Mouse (Mus musculus): ENCODE measurements at regions not wholly inside any gene's neighbourhood (a gene's known extent, or its start where the extent isn't known, plus 50 kb on each side); places are given as distances from the start of the nearest gene placed in this dataset.

GRCm38 (mm10) chr14:16954511-16955443 lies 135.8 kb upstream of the Rarb start:
- Histone ChIP-seq H3K4me1 (replicated peaks; ENCODE audit: control insufficient read depth, insufficient read depth, low read length) (no peaks in the 10 kb centered on the region), H3K27ac (ENCODE audit: control insufficient read depth, insufficient read depth, low read length) (no peak overlapping the region), H3K36me3 (ENCODE audit: control insufficient read depth, insufficient read depth, low read length) (no peaks in the 10 kb centered on the region), H3K27me3 (ENCODE audit: control insufficient read depth, insufficient read depth, low read length) (no peaks in the 10 kb centered on the region), H3K4me3 (ENCODE audit: control insufficient read depth, insufficient read depth, low read length) (no peak overlapping the region)
- DNase-seq = no peak
- 96% methylated on average over 6 of the region's 6 CpGs for WGBS
- TF ChIP-seq CTCF (IDR thresholded peaks at IDR 0.05; ENCODE audit: borderline replicate concordance, control insufficient read depth, extremely low read depth, insufficient read depth, low read length, poor library complexity) (no peak), POLR2A (IDR thresholded peaks at IDR 0.05; ENCODE audit: control insufficient read depth, extremely low read depth, insufficient read depth, low read length, poor library complexity) (no peak)

- WGBS = 89% methylated on average over 1 of the region's 1 CpGs
- Histone ChIP-seq H3K4me1 (replicated peaks; ENCODE audit: control insufficient read depth, insufficient read depth, low read length) (no peaks in the 10 kb centered on the region), H3K27me3 (ENCODE audit: control insufficient read depth, insufficient read depth, low read length) (no peaks in the 10 kb centered on the region), H3K4me3 (ENCODE audit: control insufficient read depth, insufficient read depth, low read length) (no peak overlapping the region), H3K36me3 (ENCODE audit: control insufficient read depth, insufficient read depth, low read length) (no peaks in the 10 kb centered on the region), H3K27ac (ENCODE audit: control insufficient read depth, insufficient read depth, low read length) (no peak overlapping the region)
- no peak for DNase-seq
- TF ChIP-seq CTCF (IDR thresholded peaks at IDR 0.05; ENCODE audit: borderline replicate concordance, control insufficient read depth, extremely low read depth, insufficient read depth, low read length, poor library complexity) (no peak), POLR2A (IDR thresholded peaks at IDR 0.05; ENCODE audit: control insufficient read depth, extremely low read depth, insufficient read depth, low read length, poor library complexity) (no peak)
These were observed 129.8 kb upstream of the Rarb start for GRCm38 (mm10) chr14:16948736-16949135.

- Histone ChIP-seq H3K4me3 (ENCODE audit: control insufficient read depth, insufficient read depth, low read length) (no peak overlapping the region), H3K27ac (ENCODE audit: control insufficient read depth, insufficient read depth, low read length) (no peak overlapping the region), H3K4me1 (replicated peaks; ENCODE audit: control insufficient read depth, insufficient read depth, low read length) (no peaks in the 10 kb centered on the region), H3K36me3 (ENCODE audit: control insufficient read depth, insufficient read depth, low read length) (no peaks in the 10 kb centered on the region), H3K27me3 (ENCODE audit: control insufficient read depth, insufficient read depth, low read length) (no peaks in the 10 kb centered on the region)
- TF ChIP-seq POLR2A (IDR thresholded peaks at IDR 0.05; ENCODE audit: control insufficient read depth, extremely low read depth, insufficient read depth, low read length, poor library complexity) (no peak), CTCF (IDR thresholded peaks at IDR 0.05; ENCODE audit: borderline replicate concordance, control insufficient read depth, extremely low read depth, insufficient read depth, low read length, poor library complexity) (no peak)
- no peak for DNase-seq
- WGBS = 91% methylated on average over 1 of the region's 1 CpGs
These were observed 125.5 kb upstream of the Rarb start for GRCm38 (mm10) chr14:16944441-16944840.

- Histone ChIP-seq H3K36me3 (ENCODE audit: control insufficient read depth, insufficient read depth, low read length) (no peaks in the 10 kb centered on the region), H3K4me3 (ENCODE audit: control insufficient read depth, insufficient read depth, low read length) (no peak overlapping the region), H3K4me1 (replicated peaks; ENCODE audit: control insufficient read depth, insufficient read depth, low read length) (no peaks in the 10 kb centered on the region), H3K27ac (ENCODE audit: control insufficient read depth, insufficient read depth, low read length) (no peak overlapping the region), H3K27me3 (ENCODE audit: control insufficient read depth, insufficient read depth, low read length) (no peaks in the 10 kb centered on the region)
- no peak for TF ChIP-seq POLR2A (IDR thresholded peaks at IDR 0.05; ENCODE audit: control insufficient read depth, extremely low read depth, insufficient read depth, low read length, poor library complexity)
- TF ChIP-seq CTCF (IDR thresholded peaks at IDR 0.05; ENCODE audit: borderline replicate concordance, control insufficient read depth, extremely low read depth, insufficient read depth, low read length, poor library complexity) = no peak
- 77% methylated on average over 5 of the region's 5 CpGs for WGBS
- no peak for DNase-seq
These were observed 124.6 kb upstream of the Rarb start for GRCm38 (mm10) chr14:16943531-16943930.

- Histone ChIP-seq H3K4me1 (replicated peaks; ENCODE audit: control insufficient read depth, insufficient read depth, low read length) (no peaks in the 10 kb centered on the region), H3K27me3 (ENCODE audit: control insufficient read depth, insufficient read depth, low read length) (no peaks in the 10 kb centered on the region), H3K27ac (ENCODE audit: control insufficient read depth, insufficient read depth, low read length) (no peak overlapping the region), H3K36me3 (ENCODE audit: control insufficient read depth, insufficient read depth, low read length) (no peaks in the 10 kb centered on the region), H3K4me3 (ENCODE audit: control insufficient read depth, insufficient read depth, low read length) (no peak overlapping the region)
- WGBS = 97% methylated on average over 2 of the region's 2 CpGs
- no peak for DNase-seq
- no peak for TF ChIP-seq POLR2A (IDR thresholded peaks at IDR 0.05; ENCODE audit: control insufficient read depth, extremely low read depth, insufficient read depth, low read length, poor library complexity)
- TF ChIP-seq CTCF (IDR thresholded peaks at IDR 0.05; ENCODE audit: borderline replicate concordance, control insufficient read depth, extremely low read depth, insufficient read depth, low read length, poor library complexity) = no peak
These were observed 108.2 kb upstream of the Rarb start for GRCm38 (mm10) chr14:16927136-16927535.

GRCm38 (mm10) chr14:16901534-16902147 lies 82.7 kb upstream of the Rarb start:
- no peak overlapping the region for H3K27ac ChIP-seq (ENCODE audit: control insufficient read depth, insufficient read depth, low read length)
- no peaks in the 10 kb centered on the region for H3K4me1 ChIP-seq (replicated peaks; ENCODE audit: control insufficient read depth, insufficient read depth, low read length)
- H3K27me3 ChIP-seq (ENCODE audit: control insufficient read depth, insufficient read depth, low read length) = no peaks in the 10 kb centered on the region
- TF ChIP-seq POLR2A (IDR thresholded peaks at IDR 0.05; ENCODE audit: control insufficient read depth, extremely low read depth, insufficient read depth, low read length, poor library complexity) = no peak
- TF ChIP-seq CTCF (IDR thresholded peaks at IDR 0.05; ENCODE audit: borderline replicate concordance, control insufficient read depth, extremely low read depth, insufficient read depth, low read length, poor library complexity) = no peak
- H3K36me3 ChIP-seq (ENCODE audit: control insufficient read depth, insufficient read depth, low read length) = no peaks in the 10 kb centered on the region
- no peak for DNase-seq
- WGBS = 73% methylated on average over 9 of the region's 9 CpGs
- H3K4me3 ChIP-seq (ENCODE audit: control insufficient read depth, insufficient read depth, low read length) = no peak overlapping the region

Measured in thymus, adult 2 months (tissue).